Comparison of ENCODE assay signal across 9 mouse cellular contexts in genomic region chr19:59166879-59167278, GRCm38 (mm10). TPM values are rescaled to one million over a fixed set of nuclear protein-coding genes. Genes with fewer than 3 reads are reported as not detected.
DNase-seq lines count a peak whose midpoint lies in the region; ATAC-seq and TF ChIP-seq lines count a peak whose summit lies in the region.
"Had no signal": no experiment of that assay in that cellular context is flagged by ENCODE, and none has a peak within 500 bp of the region (broad histone marks: within the 10 kb centered on the region; RNA-seq: fewer than 3 reads in every experiment).

No protein-coding gene starts in this region.

- no peak overlapping the region for H3K27ac ChIP-seq in lung, embryonic 15.5 days
- H3K27ac ChIP-seq in forebrain, embryonic 16.5 days (ENCODE audit: low read length): peak overlapping the region; percentile 57
- H3K27ac ChIP-seq in liver, embryonic 15.5 days (replicated peaks): no peak overlapping the region
- no peak overlapping the region for H3K27ac ChIP-seq in stomach, postnatal 0 days (replicated peaks)

- peak; percentile 9; the same call in 1 of the 2 replicates for ATAC-seq in lung, embryonic 15.5 days (ENCODE audit: borderline replicate concordance, extremely low read depth, low FRiP score, low TSS enrichment)
- no peak for ATAC-seq in forebrain, embryonic 16.5 days
- no peak for ATAC-seq in liver, embryonic 15.5 days (ENCODE audit: insufficient read depth)
- no peak for ATAC-seq in stomach, postnatal 0 days (ENCODE audit: low FRiP score, low TSS enrichment)

- peaks cover 100% of the 10 kb centered on the region for H3K27me3 ChIP-seq in lung, embryonic 15.5 days
- H3K27me3 ChIP-seq in forebrain, embryonic 16.5 days (replicated peaks; ENCODE audit: control insufficient read depth, insufficient read depth, low read length): peaks cover 43% of the 10 kb centered on the region
- peaks cover 100% of the 10 kb centered on the region for H3K27me3 ChIP-seq in liver, embryonic 15.5 days
- peaks cover 31% of the 10 kb centered on the region for H3K27me3 ChIP-seq in stomach, postnatal 0 days (ENCODE audit: control insufficient read depth, insufficient read depth, low read length)

- 7% methylated on average over 13 of the region's 13 CpGs for WGBS in lung, embryonic 15.5 days
- 2% methylated on average over 13 of the region's 13 CpGs for WGBS in forebrain, embryonic 16.5 days
- 3% methylated on average over 13 of the region's 13 CpGs for WGBS in liver, embryonic 15.5 days (ENCODE audit: insufficient replicate concordance)
- WGBS in stomach, postnatal 0 days: 16% methylated on average over 13 of the region's 13 CpGs

- peaks cover 27% of the 10 kb centered on the region for H3K4me1 ChIP-seq in lung, embryonic 15.5 days
- H3K4me1 ChIP-seq in forebrain, embryonic 16.5 days (replicated peaks; ENCODE audit: control insufficient read depth, insufficient read depth, low read length): peaks cover 41% of the 10 kb centered on the region
- H3K4me1 ChIP-seq in liver, embryonic 15.5 days (replicated peaks): peaks cover 6% of the 10 kb centered on the region; the same call in 1 of the 2 replicates
- peaks cover 4% of the 10 kb centered on the region; the same call in 1 of the 2 replicates for H3K4me1 ChIP-seq in stomach, postnatal 0 days (replicated peaks; ENCODE audit: control insufficient read depth, insufficient read depth)

- peak overlapping the region; percentile 36 for H3K4me3 ChIP-seq in lung, embryonic 15.5 days
- peak overlapping the region; percentile 46 for H3K4me3 ChIP-seq in forebrain, embryonic 16.5 days (replicated peaks; ENCODE audit: low read length)
- H3K4me3 ChIP-seq in liver, embryonic 15.5 days (replicated peaks): peak overlapping the region; percentile 17; the same call in 1 of the 2 replicates
- peak overlapping the region; percentile 31; the same call in 1 of the 2 replicates for H3K4me3 ChIP-seq in stomach, postnatal 0 days (ENCODE audit: low read depth, low read length)

- no peak for DNase-seq in lung, postnatal 4 days
- no peak for DNase-seq in stomach, postnatal 0 days (ENCODE audit: low spot score)
- no peak for DNase-seq in left cerebral cortex, adult 9 months (ENCODE audit: low spot score in 2 of 2)
- no peak for DNase-seq in adrenal gland, adult 18-20 months (ENCODE audit: low spot score in 2 of 2)
- DNase-seq: thymus, adult 2 months had no signal

- TF ChIP-seq CTCF in stomach, postnatal 0 days (IDR thresholded peaks at IDR 0.05; ENCODE audit: low read depth): 0 out of 2 replicates have a peak, but pooled peaks have one; percentile 6

- H3K36me3 ChIP-seq in lung, embryonic 15.5 days: no peaks in the 10 kb centered on the region
- H3K36me3 ChIP-seq in forebrain, embryonic 16.5 days (ENCODE audit: control insufficient read depth, insufficient read depth): no peaks in the 10 kb centered on the region
- H3K36me3 ChIP-seq in liver, embryonic 15.5 days (replicated peaks): no peaks in the 10 kb centered on the region
- H3K36me3 ChIP-seq in stomach, postnatal 0 days (ENCODE audit: control insufficient read depth, insufficient read depth, low read length): no peaks in the 10 kb centered on the region

- no peaks in the 10 kb centered on the region for H3K9me3 ChIP-seq in lung, embryonic 15.5 days
- H3K9me3 ChIP-seq in forebrain, embryonic 16.5 days (ENCODE audit: control insufficient read depth, low read length): no peaks in the 10 kb centered on the region
- no peaks in the 10 kb centered on the region for H3K9me3 ChIP-seq in liver, embryonic 15.5 days (replicated peaks)
- no peaks in the 10 kb centered on the region for H3K9me3 ChIP-seq in stomach, postnatal 0 days (ENCODE audit: control insufficient read depth, low read length)

- peak overlapping the region; percentile 71 for H3K4me2 ChIP-seq in lung, embryonic 15.5 days
- H3K4me2 ChIP-seq in forebrain, embryonic 16.5 days (ENCODE audit: low read length): peak overlapping the region; percentile 63
- peak overlapping the region; percentile 52; the same call in 1 of the 2 replicates for H3K4me2 ChIP-seq in liver, embryonic 15.5 days
- peak overlapping the region; percentile 52 for H3K4me2 ChIP-seq in stomach, postnatal 0 days (replicated peaks; ENCODE audit: low read depth)

- TF ChIP-seq EP300 in stomach, postnatal 0 days (optimal IDR thresholded peaks at IDR 0.05): no peak

- H3K9ac ChIP-seq in lung, embryonic 15.5 days: no peak overlapping the region
- peak overlapping the region; percentile 63 for H3K9ac ChIP-seq in forebrain, embryonic 16.5 days (replicated peaks; ENCODE audit: low read depth, low read length)
- H3K9ac ChIP-seq in liver, embryonic 15.5 days: no peak overlapping the region
- no peak overlapping the region for H3K9ac ChIP-seq in stomach, postnatal 0 days (ENCODE audit: low read length)

RNA-seq across cellular contexts. Expression of gene Vax1, which starts 3.0 kb away (rescaled TPM):
- polyA plus RNA-seq in lung, embryonic 15.5 days (2015; fragmentation: Nextera tagmentation; extraction: Ambion mirVana): not detected in 2 replicates
- 0.89 and 1.0 TPM in 2 replicates for polyA plus RNA-seq in forebrain, embryonic 16.5 days (2015; fragmentation: Nextera tagmentation; extraction: Ambion mirVana)
- not detected in 2 replicates for polyA plus RNA-seq in liver, embryonic 15.5 days (2015; fragmentation: Nextera tagmentation; extraction: Ambion mirVana)
- polyA plus RNA-seq in stomach, postnatal 0 days (2015; fragmentation: Nextera tagmentation; extraction: Ambion mirVana): not detected in 2 replicates
- not detected for total RNA-seq in adrenal gland, adult 18-20 months (2021)
- total RNA-seq: gastrocnemius, postnatal 10 days had no signal
- polyA plus RNA-seq: thymus, adult 2 months had no signal

RNA-seq across cellular contexts. Expression of gene Kcnk18, which starts 52.1 kb away (rescaled TPM):
- not detected in 2 replicates for polyA plus RNA-seq in lung, embryonic 15.5 days (2015; fragmentation: Nextera tagmentation; extraction: Ambion mirVana)
- not detected in 2 replicates for polyA plus RNA-seq in forebrain, embryonic 16.5 days (2015; fragmentation: Nextera tagmentation; extraction: Ambion mirVana)
- not detected in 2 replicates for polyA plus RNA-seq in liver, embryonic 15.5 days (2015; fragmentation: Nextera tagmentation; extraction: Ambion mirVana)
- 0.04 TPM in 1 of 2 replicates, not detected in the other for polyA plus RNA-seq in stomach, postnatal 0 days (2015; fragmentation: Nextera tagmentation; extraction: Ambion mirVana)
- total RNA-seq in adrenal gland, adult 18-20 months (2021): not detected
- total RNA-seq: gastrocnemius, postnatal 10 days had no signal
- polyA plus RNA-seq: thymus, adult 2 months had no signal
